In genomic region chr2:152704256-152704605, GRCm38 (mm10) we compare ENCODE assay signal across 18 mouse cellular contexts. TPM values are rescaled to one million over a fixed set of nuclear protein-coding genes. Genes with fewer than 3 reads are reported as not detected.
DNase-seq lines count a peak whose midpoint lies in the region; ATAC-seq lines count a peak whose summit lies in the region.
"Had no signal": no experiment of that assay in that cellular context is flagged by ENCODE, and none has a peak within 500 bp of the region (broad histone marks: within the 10 kb centered on the region; RNA-seq: fewer than 3 reads in every experiment).

No protein-coding gene starts in this region.

- H3K9me3 ChIP-seq in hindbrain, embryonic 12.5 days (replicated peaks) = no peaks in the 10 kb centered on the region
- no peaks in the 10 kb centered on the region for H3K9me3 ChIP-seq in hindbrain, embryonic 16.5 days (ENCODE audit: control insufficient read depth, low read length)
- H3K9me3 ChIP-seq in limb, embryonic 12.5 days = no peaks in the 10 kb centered on the region
- H3K9me3 ChIP-seq: heart, embryonic 12.5 days had no signal

- no peak overlapping the region for H3K4me2 ChIP-seq in hindbrain, embryonic 12.5 days (replicated peaks)
- H3K4me2 ChIP-seq in hindbrain, embryonic 16.5 days (ENCODE audit: low read length) = no peak overlapping the region
- no peak overlapping the region for H3K4me2 ChIP-seq in limb, embryonic 12.5 days
- H3K4me2 ChIP-seq: heart, embryonic 12.5 days had no signal

- H3K27ac ChIP-seq in hindbrain, embryonic 12.5 days = peak overlapping the region; percentile 23; the same call in 1 of the 2 replicates
- no peak overlapping the region for H3K27ac ChIP-seq in hindbrain, embryonic 16.5 days (ENCODE audit: low read depth, low read length)
- peak overlapping the region; percentile 98 for H3K27ac ChIP-seq in limb, embryonic 12.5 days
- H3K27ac ChIP-seq: liver, embryonic 14.5 days had no signal

- no peaks in the 10 kb centered on the region for H3K27me3 ChIP-seq in hindbrain, embryonic 12.5 days
- no peaks in the 10 kb centered on the region for H3K27me3 ChIP-seq in hindbrain, embryonic 16.5 days (replicated peaks; ENCODE audit: control insufficient read depth, insufficient read depth, low read length)
- no peaks in the 10 kb centered on the region for H3K27me3 ChIP-seq in limb, embryonic 12.5 days
- H3K27me3 ChIP-seq: heart, embryonic 12.5 days had no signal

- H3K36me3 ChIP-seq in hindbrain, embryonic 12.5 days = peaks cover 70% of the 10 kb centered on the region
- peaks cover 41% of the 10 kb centered on the region for H3K36me3 ChIP-seq in hindbrain, embryonic 16.5 days (ENCODE audit: control insufficient read depth, insufficient read depth, low read length)
- H3K36me3 ChIP-seq in limb, embryonic 12.5 days = peaks cover 67% of the 10 kb centered on the region

- DNase-seq in cerebellum, adult 11-12 months = peak; percentile 87
- DNase-seq in cerebellum, postnatal 36 days = peak; percentile 67 to 74
- no peak for DNase-seq in frontal cortex, postnatal 36 days (ENCODE audit: low spot score in 2 of 2)
- no peak for DNase-seq in retina, embryonic 14.5 days (ENCODE audit: low spot score)
- no peak for DNase-seq in liver
- DNase-seq: adrenal gland, postnatal 14 days; B cell, adult 2 months; kidney, postnatal 25 days; layer of hippocampus, adult 9-11 months; midbrain, embryonic 14.5 days; thymus, adult 2 months had no signal

- no peak overlapping the region for H3K4me3 ChIP-seq in hindbrain, embryonic 12.5 days
- H3K4me3 ChIP-seq in hindbrain, embryonic 16.5 days (ENCODE audit: low read length) = no peak overlapping the region
- no peak overlapping the region for H3K4me3 ChIP-seq in limb, embryonic 12.5 days (replicated peaks)
- H3K4me3 ChIP-seq: heart, embryonic 12.5 days had no signal

- H3K9ac ChIP-seq in hindbrain, embryonic 12.5 days = no peak overlapping the region
- no peak overlapping the region for H3K9ac ChIP-seq in hindbrain, embryonic 16.5 days (ENCODE audit: low read depth, low read length)
- 0 out of 2 replicates have a peak overlapping the region, but pooled peaks have one; percentile 23 for H3K9ac ChIP-seq in limb, embryonic 12.5 days (replicated peaks)
- H3K9ac ChIP-seq: heart, embryonic 12.5 days; liver, embryonic 14.5 days had no signal

- H3K4me1 ChIP-seq in hindbrain, embryonic 12.5 days = peaks cover 40% of the 10 kb centered on the region
- H3K4me1 ChIP-seq in hindbrain, embryonic 16.5 days (ENCODE audit: control insufficient read depth, insufficient read depth, low read depth, low read length) = peaks cover 24% of the 10 kb centered on the region
- peaks cover 51% of the 10 kb centered on the region for H3K4me1 ChIP-seq in limb, embryonic 12.5 days (replicated peaks)

- no peak for ATAC-seq in hindbrain, embryonic 12.5 days (ENCODE audit: low FRiP score)
- ATAC-seq in hindbrain, embryonic 16.5 days = no peak
- no peak for ATAC-seq in limb, embryonic 12.5 days (ENCODE audit: insufficient number of reproducible peaks, insufficient read depth, low FRiP score, low TSS enrichment, low read depth)
- ATAC-seq: forebrain, embryonic 14.5 days; intestine, postnatal 0 days had no signal

- 83% methylated on average over 5 of the region's 5 CpGs for WGBS in hindbrain, embryonic 12.5 days
- WGBS in hindbrain, embryonic 16.5 days = 78% methylated on average over 5 of the region's 5 CpGs
- WGBS in limb, embryonic 12.5 days = 82% methylated on average over 5 of the region's 5 CpGs

RNA-seq across cellular contexts. Expression of gene Mcts2, which starts 17.4 kb away (rescaled TPM):
- polyA plus RNA-seq in hindbrain, embryonic 12.5 days (2016; fragmentation: Nextera tagmentation; extraction: Ambion mirVana) = 34.9 and 40.5 TPM in 2 replicates
- 32.2 and 36.7 TPM in 2 replicates for polyA plus RNA-seq in hindbrain, embryonic 16.5 days (2015; fragmentation: Nextera tagmentation; extraction: Ambion mirVana)
- polyA plus RNA-seq in limb, embryonic 12.5 days (2016; fragmentation: Nextera tagmentation; extraction: Ambion mirVana) = 36.3 and 39.2 TPM in 2 replicates

RNA-seq across cellular contexts. Expression of gene Id1, which starts 31.8 kb away (rescaled TPM):
- polyA plus RNA-seq in hindbrain, embryonic 12.5 days (2016; fragmentation: Nextera tagmentation; extraction: Ambion mirVana) = 157 and 159 TPM in 2 replicates
- 56.8 and 68.4 TPM in 2 replicates for polyA plus RNA-seq in hindbrain, embryonic 16.5 days (2015; fragmentation: Nextera tagmentation; extraction: Ambion mirVana)
- 299 and 330 TPM in 2 replicates for polyA plus RNA-seq in limb, embryonic 12.5 days (2016; fragmentation: Nextera tagmentation; extraction: Ambion mirVana)

RNA-seq across cellular contexts. Expression of gene H13, which starts 35.0 kb away (rescaled TPM):
- 153 and 157 TPM in 2 replicates for polyA plus RNA-seq in hindbrain, embryonic 12.5 days (2016; fragmentation: Nextera tagmentation; extraction: Ambion mirVana)
- 172 and 178 TPM in 2 replicates for polyA plus RNA-seq in hindbrain, embryonic 16.5 days (2015; fragmentation: Nextera tagmentation; extraction: Ambion mirVana)
- 129 and 135 TPM in 2 replicates for polyA plus RNA-seq in limb, embryonic 12.5 days (2016; fragmentation: Nextera tagmentation; extraction: Ambion mirVana)

RNA-seq across cellular contexts. Expression of gene Cox4i2, which starts 49.7 kb away (rescaled TPM):
- polyA plus RNA-seq in hindbrain, embryonic 12.5 days (2016; fragmentation: Nextera tagmentation; extraction: Ambion mirVana) = 5.0 and 5.3 TPM in 2 replicates
- 6.7 and 7.0 TPM in 2 replicates for polyA plus RNA-seq in hindbrain, embryonic 16.5 days (2015; fragmentation: Nextera tagmentation; extraction: Ambion mirVana)
- polyA plus RNA-seq in limb, embryonic 12.5 days (2016; fragmentation: Nextera tagmentation; extraction: Ambion mirVana) = 29.9 and 30.6 TPM in 2 replicates

Comparison
In these comparisons a context has a peak if more than half of its experiments do, and no peak if none do; other contexts are left out.
1. DNase-seq: peak in cerebellum, adult 11-12 months (single experiment) and cerebellum, postnatal 36 days (2 of 2); none in frontal cortex, postnatal 36 days (0 of 2), retina, embryonic 14.5 days (single experiment) and liver (single experiment).